Mouse (Mus musculus) E14TG2a.4 (cell line): Measurements from ENCODE around the gene Npcd.

ENCODE experiments used
- CTCF ChIP-seq: conservative IDR thresholded peaks from 2 replicates; pipeline ENCODE4 v1.5.1; 2014; ENCODE audit warnings: low read length
- NANOG ChIP-seq: IDR thresholded peaks from 2 replicates; pipeline ENCODE4 v1.6.1; 2014; ENCODE audit warnings: borderline replicate concordance, low read length, mixed read lengths
- POU5F1 ChIP-seq: IDR thresholded peaks from 2 replicates; pipeline ENCODE4 v1.6.1; 2014; ENCODE audit warnings: low read length, borderline replicate concordance

- no peak for TF ChIP-seq CTCF
- no peak for TF ChIP-seq NANOG
- TF ChIP-seq POU5F1, result no peak
Observed at GRCm38 (mm10) chr15:79744001-79744400, 90.0 kb downstream of the Npcd start.
